ENCODE assay signal across 17 mouse cellular contexts in genomic region chr6:135914608-135915007, GRCm38 (mm10).
DNase-seq lines count a peak whose midpoint lies in the region; ATAC-seq and TF ChIP-seq lines count a peak whose summit lies in the region.
"Had no signal": no experiment of that assay in that cellular context is flagged by ENCODE, and none has a peak within 500 bp of the region (broad histone marks: within the 10 kb centered on the region; RNA-seq: fewer than 3 reads in every experiment).

No protein-coding gene starts in this region.

- no peak for TF ChIP-seq POLR2A in MEL (IDR thresholded peaks at IDR 0.05; ENCODE audit: control insufficient read depth in 1 of 2, insufficient read depth in 1 of 2, low read depth in 1 of 2, low read length in 2 of 2, poor library complexity in 1 of 2)

- no peak for TF ChIP-seq RAD21 in MEL (IDR thresholded peaks at IDR 0.05; ENCODE audit: low read depth, low read length)

- TF ChIP-seq EP300 in lung, postnatal 0 days (IDR thresholded peaks at IDR 0.05) = no peak
- TF ChIP-seq EP300 in MEL (IDR thresholded peaks at IDR 0.05; ENCODE audit: low read depth in 1 of 2, low read length in 2 of 2) = no peak
- no peak for TF ChIP-seq EP300 in stomach, postnatal 0 days (optimal IDR thresholded peaks at IDR 0.05)

- TF ChIP-seq CTCF in hindbrain, postnatal 0 days (IDR thresholded peaks at IDR 0.05; ENCODE audit: low read depth) = peak; percentile 36
- peak; percentile 9; the same call in 1 of the 2 replicates for TF ChIP-seq CTCF in lung, postnatal 0 days (IDR thresholded peaks at IDR 0.05)
- peak in 2 of 3 experiments; percentile 16 to 30; a peak in 3 of 6 replicates for TF ChIP-seq CTCF in MEL (IDR thresholded peaks at IDR 0.05 in 2 of 3, conservative IDR thresholded peaks at IDR 0.05 in 1 of 3; ENCODE audit: control insufficient read depth in 1 of 3, insufficient read depth in 1 of 3, low read depth in 2 of 3, low read length in 3 of 3, poor library complexity in 1 of 3, severe bottlenecking in 1 of 3)
- TF ChIP-seq CTCF in stomach, postnatal 0 days (IDR thresholded peaks at IDR 0.05; ENCODE audit: low read depth) = peak; percentile 35; the same call in 1 of the 2 replicates

- no peaks in the 10 kb centered on the region for H3K79me2 ChIP-seq in MEL (ENCODE audit: control insufficient read depth, insufficient read depth, low read length, poor library complexity)

- no peak overlapping the region for H3K27ac ChIP-seq in hindbrain, postnatal 0 days
- no peak overlapping the region for H3K27ac ChIP-seq in hindbrain, embryonic 16.5 days (ENCODE audit: low read depth, low read length)
- H3K27ac ChIP-seq in lung, postnatal 0 days (ENCODE audit: low read length) = no peak overlapping the region
- H3K27ac ChIP-seq in MEL (ENCODE audit: control insufficient read depth, low read depth, low read length) = no peak overlapping the region
- H3K27ac ChIP-seq in stomach, postnatal 0 days (replicated peaks) = no peak overlapping the region
- H3K27ac ChIP-seq: embryonic facial prominence, embryonic 10.5 days; forebrain, embryonic 12.5 days; heart, embryonic 10.5 days; hindbrain, embryonic 10.5 days; limb, embryonic 13.5 days had no signal

- H3K9me3 ChIP-seq in hindbrain, postnatal 0 days (ENCODE audit: low read length) = no peaks in the 10 kb centered on the region
- H3K9me3 ChIP-seq in hindbrain, embryonic 16.5 days (ENCODE audit: control insufficient read depth, low read length) = no peaks in the 10 kb centered on the region
- H3K9me3 ChIP-seq in lung, postnatal 0 days (ENCODE audit: low read length) = no peaks in the 10 kb centered on the region
- H3K9me3 ChIP-seq in MEL (replicated peaks; ENCODE audit: insufficient read depth, low read length) = no peaks in the 10 kb centered on the region
- no peaks in the 10 kb centered on the region for H3K9me3 ChIP-seq in stomach, postnatal 0 days (ENCODE audit: control insufficient read depth, low read length)
- H3K9me3 ChIP-seq: embryonic facial prominence, embryonic 10.5 days; forebrain, embryonic 12.5 days; heart, embryonic 10.5 days; limb, embryonic 13.5 days had no signal

- H3K4me1 ChIP-seq in hindbrain, postnatal 0 days (ENCODE audit: insufficient read depth, low read length) = peaks cover 6% of the 10 kb centered on the region
- peaks cover 6% of the 10 kb centered on the region for H3K4me1 ChIP-seq in hindbrain, embryonic 16.5 days (ENCODE audit: control insufficient read depth, insufficient read depth, low read depth, low read length)
- H3K4me1 ChIP-seq in lung, postnatal 0 days (ENCODE audit: insufficient read depth, low read depth, low read length) = no peaks in the 10 kb centered on the region
- H3K4me1 ChIP-seq in MEL (ENCODE audit: control insufficient read depth in 1 of 2, insufficient read depth in 2 of 2, low read length in 2 of 2) = no peaks in the 10 kb centered on the region
- H3K4me1 ChIP-seq in stomach, postnatal 0 days (replicated peaks; ENCODE audit: control insufficient read depth, insufficient read depth) = no peaks in the 10 kb centered on the region
- H3K4me1 ChIP-seq: embryonic facial prominence, embryonic 10.5 days had no signal

- H3K4me3 ChIP-seq in hindbrain, postnatal 0 days (ENCODE audit: low read length) = no peak overlapping the region
- no peak overlapping the region for H3K4me3 ChIP-seq in hindbrain, embryonic 16.5 days (ENCODE audit: low read length)
- no peak overlapping the region for H3K4me3 ChIP-seq in lung, postnatal 0 days (ENCODE audit: low read depth, low read length)
- no peak overlapping the region for H3K4me3 ChIP-seq in MEL (ENCODE audit: control insufficient read depth in 1 of 2, insufficient read depth in 1 of 2, low read depth in 2 of 2, low read length in 2 of 2)
- H3K4me3 ChIP-seq in stomach, postnatal 0 days (ENCODE audit: low read depth, low read length) = no peak overlapping the region
- H3K4me3 ChIP-seq: embryonic facial prominence, embryonic 10.5 days; forebrain, embryonic 12.5 days; heart, embryonic 10.5 days; hindbrain, embryonic 10.5 days; limb, embryonic 13.5 days had no signal

- H3K4me2 ChIP-seq in hindbrain, postnatal 0 days (ENCODE audit: low read depth, low read length) = no peak overlapping the region
- H3K4me2 ChIP-seq in hindbrain, embryonic 16.5 days (ENCODE audit: low read length) = no peak overlapping the region
- no peak overlapping the region for H3K4me2 ChIP-seq in lung, postnatal 0 days (replicated peaks; ENCODE audit: low read depth, low read length)
- no peak overlapping the region for H3K4me2 ChIP-seq in stomach, postnatal 0 days (replicated peaks; ENCODE audit: low read depth)
- H3K4me2 ChIP-seq: forebrain, embryonic 12.5 days; limb, embryonic 13.5 days had no signal

- H3K9ac ChIP-seq in hindbrain, postnatal 0 days (replicated peaks; ENCODE audit: low read length) = no peak overlapping the region
- no peak overlapping the region for H3K9ac ChIP-seq in hindbrain, embryonic 16.5 days (ENCODE audit: low read depth, low read length)
- H3K9ac ChIP-seq in lung, postnatal 0 days (replicated peaks; ENCODE audit: low read depth) = no peak overlapping the region
- no peak overlapping the region for H3K9ac ChIP-seq in MEL (ENCODE audit: control insufficient read depth, low read depth, low read length, poor library complexity, severe bottlenecking)
- no peak overlapping the region for H3K9ac ChIP-seq in stomach, postnatal 0 days (ENCODE audit: low read length)
- H3K9ac ChIP-seq: forebrain, embryonic 12.5 days; limb, embryonic 13.5 days had no signal

- ATAC-seq in hindbrain, postnatal 0 days = no peak
- no peak for ATAC-seq in hindbrain, embryonic 16.5 days
- ATAC-seq in lung, postnatal 0 days = no peak
- no peak for ATAC-seq in stomach, postnatal 0 days (ENCODE audit: low FRiP score, low TSS enrichment)

- no peaks in the 10 kb centered on the region for H3K36me3 ChIP-seq in hindbrain, postnatal 0 days (ENCODE audit: insufficient read depth, low read length)
- H3K36me3 ChIP-seq in hindbrain, embryonic 16.5 days (ENCODE audit: control insufficient read depth, insufficient read depth, low read length) = no peaks in the 10 kb centered on the region
- no peaks in the 10 kb centered on the region for H3K36me3 ChIP-seq in lung, postnatal 0 days (ENCODE audit: insufficient read depth, low read length)
- no peaks in the 10 kb centered on the region for H3K36me3 ChIP-seq in MEL (ENCODE audit: control insufficient read depth in 1 of 2, insufficient read depth in 2 of 2, low read length in 2 of 2)
- H3K36me3 ChIP-seq in stomach, postnatal 0 days (ENCODE audit: control insufficient read depth, insufficient read depth, low read length) = no peaks in the 10 kb centered on the region
- H3K36me3 ChIP-seq: embryonic facial prominence, embryonic 10.5 days; forebrain, embryonic 12.5 days; heart, embryonic 10.5 days; hindbrain, embryonic 10.5 days; limb, embryonic 13.5 days had no signal

- no peak for DNase-seq in hindbrain, postnatal 0 days (ENCODE audit: low spot score)
- DNase-seq in lung, postnatal 0 days (ENCODE audit: low spot score) = no peak
- DNase-seq in lung, postnatal 36 days = no peak
- no peak for DNase-seq in MEL (ENCODE audit: low read depth, low spot score)
- DNase-seq in stomach, postnatal 0 days (ENCODE audit: low spot score) = no peak
- no peak for DNase-seq in frontal cortex, adult 2 months (ENCODE audit: extremely low spot score in 1 of 2, low spot score in 1 of 2)
- DNase-seq: B cell, adult 2 months; cerebellum, adult 9-10 months; gastrocnemius, postnatal 14 days; kidney, postnatal 4 days; thymus, adult 18-20 months had no signal

- 93% methylated on average over 5 of the region's 5 CpGs for WGBS in hindbrain, postnatal 0 days
- 97% methylated on average over 5 of the region's 5 CpGs for WGBS in hindbrain, embryonic 16.5 days
- 94% methylated on average over 5 of the region's 5 CpGs for WGBS in lung, postnatal 0 days
- 92% methylated on average over 5 of the region's 5 CpGs for WGBS in stomach, postnatal 0 days

- H3K27me3 ChIP-seq in hindbrain, postnatal 0 days (ENCODE audit: insufficient read depth, low read length) = no peaks in the 10 kb centered on the region
- no peaks in the 10 kb centered on the region for H3K27me3 ChIP-seq in hindbrain, embryonic 16.5 days (replicated peaks; ENCODE audit: control insufficient read depth, insufficient read depth, low read length)
- H3K27me3 ChIP-seq in lung, postnatal 0 days (replicated peaks; ENCODE audit: insufficient read depth, low read length) = no peaks in the 10 kb centered on the region
- H3K27me3 ChIP-seq in MEL (ENCODE audit: control insufficient read depth in 1 of 2, insufficient read depth in 2 of 2, low read length in 2 of 2) = no peaks in the 10 kb centered on the region
- no peaks in the 10 kb centered on the region for H3K27me3 ChIP-seq in stomach, postnatal 0 days (ENCODE audit: control insufficient read depth, insufficient read depth, low read length)
- H3K27me3 ChIP-seq: forebrain, embryonic 12.5 days; limb, embryonic 13.5 days had no signal

TF ChIP-seq in MEL, 35 proteins besides CTCF, POLR2A, EP300 and RAD21:
- no peak for TF ChIP-seq KAT2A (conservative IDR thresholded peaks at IDR 0.05; ENCODE audit: low read depth, low read length)
- TF ChIP-seq USF1 (IDR thresholded peaks at IDR 0.05; ENCODE audit: low read depth, low read length) = no peak
- no peak for TF ChIP-seq MXI1 (IDR thresholded peaks at IDR 0.05; ENCODE audit: low read depth, low read length)
